ENCODE assay signal across 22 mouse cellular contexts in the genomic region with DNA sequence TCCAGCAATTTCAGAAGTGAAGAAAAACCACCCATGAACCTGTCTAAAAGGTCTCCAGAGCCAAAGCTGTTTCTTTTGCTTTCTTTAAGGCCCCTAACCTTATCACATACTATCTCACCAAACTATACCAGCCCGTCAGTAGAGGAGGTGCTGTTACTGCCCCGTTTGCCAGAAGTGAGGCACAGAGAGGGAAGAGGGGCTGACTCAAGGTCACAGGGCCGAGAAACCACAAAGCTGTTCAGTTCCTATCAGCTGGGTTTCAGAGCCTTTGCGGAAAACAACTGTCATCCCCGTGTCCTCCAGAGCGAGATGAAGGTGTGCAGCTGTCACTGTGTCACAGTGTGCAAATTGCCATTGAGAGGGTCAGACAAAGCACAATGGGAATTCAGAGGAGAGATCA. TPM values are rescaled to one million over a fixed set of nuclear protein-coding genes. Genes with fewer than 3 reads are reported as not detected.
DNase-seq lines count a peak whose midpoint lies in the region; ATAC-seq lines count a peak whose summit lies in the region.
"Had no signal": no experiment of that assay in that cellular context is flagged by ENCODE, and none has a peak within 500 bp of the region (broad histone marks: within the 10 kb centered on the region; RNA-seq: fewer than 3 reads in every experiment).

No protein-coding gene starts in this region.

- H3K9me3 ChIP-seq in heart, embryonic 11.5 days (replicated peaks; ENCODE audit: control insufficient read depth, low read length): no peaks in the 10 kb centered on the region
- H3K9me3 ChIP-seq in midbrain, embryonic 12.5 days: no peaks in the 10 kb centered on the region
- H3K9me3 ChIP-seq in midbrain, embryonic 13.5 days: no peaks in the 10 kb centered on the region; the same call in 1 of the 2 replicates
- H3K9me3 ChIP-seq: hindbrain, embryonic 15.5 days; kidney, embryonic 15.5 days; limb, embryonic 15.5 days; liver, embryonic 15.5 days had no signal

- no peak overlapping the region for H3K4me3 ChIP-seq in heart, embryonic 11.5 days (ENCODE audit: low read depth, low read length)
- H3K4me3 ChIP-seq in midbrain, embryonic 12.5 days: no peak overlapping the region
- no peak overlapping the region for H3K4me3 ChIP-seq in midbrain, embryonic 13.5 days (replicated peaks)
- H3K4me3 ChIP-seq: embryonic facial prominence, embryonic 12.5 days; erythroblast, embryonic 14.5 days; hindbrain, embryonic 15.5 days; kidney, embryonic 15.5 days; limb, embryonic 15.5 days; liver, embryonic 15.5 days; megakaryocyte, embryonic 14.5 days had no signal

- no peak overlapping the region for H3K4me2 ChIP-seq in heart, embryonic 11.5 days
- no peak overlapping the region for H3K4me2 ChIP-seq in midbrain, embryonic 12.5 days (replicated peaks)
- no peak overlapping the region for H3K4me2 ChIP-seq in midbrain, embryonic 13.5 days (replicated peaks)
- H3K4me2 ChIP-seq: embryonic facial prominence, embryonic 12.5 days; hindbrain, embryonic 15.5 days; kidney, embryonic 15.5 days; limb, embryonic 15.5 days; liver, embryonic 15.5 days had no signal

- DNase-seq in heart, postnatal 4 days: no peak
- no peak for DNase-seq in layer of hippocampus, adult 11-12 months (ENCODE audit: low spot score)
- DNase-seq in cerebellum, adult 9-10 months: no peak
- DNase-seq: adrenal gland, adult 2 months; cerebellum, adult 8-10 months; gastrocnemius, postnatal 10 days; thymus, adult 18-20 months had no signal

- H3K27ac ChIP-seq in heart, embryonic 11.5 days (ENCODE audit: low read depth, low read length): 0 out of 2 replicates have a peak overlapping the region, but pooled peaks have one; percentile 3
- no peak overlapping the region for H3K27ac ChIP-seq in midbrain, embryonic 12.5 days (replicated peaks)
- no peak overlapping the region for H3K27ac ChIP-seq in midbrain, embryonic 13.5 days
- H3K27ac ChIP-seq: embryonic facial prominence, embryonic 12.5 days; hindbrain, embryonic 15.5 days; kidney, embryonic 15.5 days; limb, embryonic 15.5 days; liver, embryonic 15.5 days had no signal

- ATAC-seq in heart, embryonic 11.5 days (replicated peaks; ENCODE audit: insufficient number of reproducible peaks, low FRiP score, low TSS enrichment): no peak
- ATAC-seq in midbrain, embryonic 12.5 days (ENCODE audit: low FRiP score, low read depth): no peak
- no peak for ATAC-seq in midbrain, embryonic 13.5 days
- ATAC-seq in granulocyte monocyte progenitor cell, adult 5-6 weeks (replicated peaks; ENCODE audit: poor library complexity, severe bottlenecking): peak; percentile 72
- peak; percentile 51 for ATAC-seq in monocyte, adult 5-6 weeks (replicated peaks; ENCODE audit: insufficient number of reproducible peaks, low FRiP score, low TSS enrichment, poor library complexity, severe bottlenecking)
- ATAC-seq: forebrain, embryonic 14.5 days; intestine, embryonic 16.5 days; lung, postnatal 0 days had no signal

- H3K9ac ChIP-seq in heart, embryonic 11.5 days (ENCODE audit: low read depth, low read length): no peak overlapping the region
- H3K9ac ChIP-seq in midbrain, embryonic 12.5 days (replicated peaks): 0 out of 2 replicates have a peak overlapping the region, but pooled peaks have one; percentile 20
- no peak overlapping the region for H3K9ac ChIP-seq in midbrain, embryonic 13.5 days (replicated peaks)
- H3K9ac ChIP-seq: embryonic facial prominence, embryonic 12.5 days; hindbrain, embryonic 15.5 days; kidney, embryonic 15.5 days; limb, embryonic 15.5 days; liver, embryonic 15.5 days had no signal

- no peaks in the 10 kb centered on the region; the same call in 1 of the 2 replicates for H3K27me3 ChIP-seq in heart, embryonic 11.5 days (ENCODE audit: control insufficient read depth, insufficient read depth, low read length)
- H3K27me3 ChIP-seq in midbrain, embryonic 12.5 days: no peaks in the 10 kb centered on the region
- no peaks in the 10 kb centered on the region for H3K27me3 ChIP-seq in midbrain, embryonic 13.5 days
- H3K27me3 ChIP-seq: embryonic facial prominence, embryonic 12.5 days; hindbrain, embryonic 15.5 days; kidney, embryonic 15.5 days; limb, embryonic 15.5 days; liver, embryonic 15.5 days had no signal

- 15% methylated on average over 6 of the region's 6 CpGs for WGBS in heart, embryonic 11.5 days (ENCODE audit: insufficient replicate concordance)
- WGBS in midbrain, embryonic 12.5 days: 57% methylated on average over 6 of the region's 6 CpGs
- WGBS in midbrain, embryonic 13.5 days: 57% methylated on average over 6 of the region's 6 CpGs

- H3K4me1 ChIP-seq in heart, embryonic 11.5 days (ENCODE audit: control insufficient read depth, insufficient read depth, low read length): peaks cover 40% of the 10 kb centered on the region
- no peaks in the 10 kb centered on the region; the same call in 1 of the 2 replicates for H3K4me1 ChIP-seq in midbrain, embryonic 12.5 days
- H3K4me1 ChIP-seq in midbrain, embryonic 13.5 days (replicated peaks): peaks cover 14% of the 10 kb centered on the region; the same call in 1 of the 2 replicates
- H3K4me1 ChIP-seq: hindbrain, embryonic 15.5 days had no signal

- H3K36me3 ChIP-seq in heart, embryonic 11.5 days (ENCODE audit: control insufficient read depth, insufficient read depth, low read length): no peaks in the 10 kb centered on the region
- peaks cover 4% of the 10 kb centered on the region; the same call in 1 of the 2 replicates for H3K36me3 ChIP-seq in midbrain, embryonic 12.5 days
- peaks cover 30% of the 10 kb centered on the region for H3K36me3 ChIP-seq in midbrain, embryonic 13.5 days
- H3K36me3 ChIP-seq: limb, embryonic 15.5 days; liver, embryonic 15.5 days had no signal

RNA-seq across cellular contexts. Expression of a gene that starts 21.2 kb away (rescaled TPM):
- 1.6 and 2.3 TPM in 2 replicates for polyA plus RNA-seq in heart, embryonic 11.5 days (2014; fragmentation: Nextera tagmentation; extraction: Ambion mirVana)
- 10 to 100 TPM; 20.5 TPM for total RNA-seq in heart, postnatal 4 days (2021)
- polyA plus RNA-seq in midbrain, embryonic 12.5 days (2016; fragmentation: Nextera tagmentation; extraction: Ambion mirVana): 6.2 TPM in 2 replicates
- 10.4 and 11.9 TPM in 2 replicates for polyA plus RNA-seq in midbrain, embryonic 13.5 days (2015; fragmentation: Nextera tagmentation; extraction: Ambion mirVana)
- total RNA-seq in granulocyte monocyte progenitor cell, adult 5-6 weeks (2014; fragmentation: Nextera tagmentation): 1.0 TPM in 1 of 2 replicates, not detected in the other
- 0.34 TPM in 1 of 2 replicates, not detected in the other for total RNA-seq in granulocyte monocyte progenitor cell, adult 5-6 weeks (2017)
- 3.5 to 7.1 TPM (median 6.2 TPM) in 3 replicates for total RNA-seq in monocyte, adult 5-6 weeks (2017)

Comparison
In these comparisons a context has a peak if more than half of its experiments do, and no peak if none do; other contexts are left out.
1. ATAC-seq: peak in granulocyte monocyte progenitor cell, adult 5-6 weeks (single experiment) and monocyte, adult 5-6 weeks (single experiment); none in heart, embryonic 11.5 days (single experiment), midbrain, embryonic 12.5 days (single experiment) and midbrain, embryonic 13.5 days (single experiment).